Mouse (Mus musculus) stomach, embryonic 16.5 days (tissue): Measurements from ENCODE around the gene Wnt10b. TPM values are rescaled to one million over a fixed set of nuclear protein-coding genes. Genes with fewer than 3 reads are reported as not detected.

Source experiments
- ATAC-seq: fragments of 200-750 bp; cut with Nextera tagmentation; 2 replicates; pipeline ENCODE4 v1.8.0; 2017; ENCODE audit warnings: moderate number of reproducible peaks, moderate TSS enrichment; ENCODE audit not compliant: insufficient read depth, low FRiP score
- H3K27ac ChIP-seq: fragments of 300-500 bp; sonication (generic); 2 replicates; pipeline ENCODE4 v1.5.1; 2014; ENCODE audit warnings: low read length
- H3K27me3 ChIP-seq: fragments of 300-500 bp; sonication (generic); 2 replicates; pipeline ENCODE4 v1.6.1; 2014; ENCODE audit warnings: low read length, control low read depth, mixed read lengths; ENCODE audit not compliant: control insufficient read depth, insufficient read depth
- H3K36me3 ChIP-seq: fragments of 300-500 bp; sonication (generic); 2 replicates; pipeline ENCODE4 v1.6.1; 2014; ENCODE audit warnings: low read length; ENCODE audit not compliant: control insufficient read depth, insufficient read depth
- H3K4me1 ChIP-seq: fragments of 300-500 bp; sonication (generic); 2 replicates; pipeline ENCODE4 v1.6.1; 2014; ENCODE audit warnings: low read length, control low read depth, mixed read lengths; ENCODE audit not compliant: control insufficient read depth, insufficient read depth
- H3K4me2 ChIP-seq: fragments of 300-500 bp; sonication (generic); 2 replicates; pipeline ENCODE4 v1.6.1; 2014; ENCODE audit warnings: low read depth, low read length, mixed read lengths
- H3K4me3 ChIP-seq: fragments of 300-500 bp; sonication (generic); replicated peaks from 2 replicates; pipeline ENCODE4 v1.5.1; 2014; ENCODE audit warnings: mild to moderate bottlenecking, low read length
- H3K9ac ChIP-seq: fragments of 300-500 bp; sonication (generic); 2 replicates; pipeline ENCODE4 v1.6.1; 2014; ENCODE audit warnings: low read length
- H3K9me3 ChIP-seq: fragments of 300-500 bp; sonication (generic); replicated peaks from 2 replicates; pipeline ENCODE4 v1.6.1; 2016; ENCODE audit warnings: low read length, control low read depth; ENCODE audit not compliant: control insufficient read depth
- WGBS: fragments of 180-500 bp; shearing (Covaris S2); extraction: QIAGEN DNeasy Blood & Tissue Kit; methylation state at CpG from one replicate; pipeline ENCODE4 v1.1.7; 2014; 5-methylcytosine and 5-hydroxymethylcytosine counted together
- polyA plus RNA-seq: library from polyadenylated mRNA; unstranded; fragments of >200 nt; fragmentation: Nextera tagmentation; extraction: Ambion mirVana; gene quantifications from 2 replicates; pipeline ENCODE4 v1.2.1, GENCODE M21; 2015

The Wnt10b gene
- polyA plus RNA-seq, 1 experiment from 2014 or later: 0.14 TPM

- Histone ChIP-seq H3K4me1 (peaks cover 29% of the 10 kb centered on the region), H3K27ac (no peak overlapping the region), H3K9ac (no peak overlapping the region; the same call in 1 of the 2 replicates), H3K27me3 (peaks cover 82% of the 10 kb centered on the region), H3K9me3 (no peaks in the 10 kb centered on the region), H3K36me3 (no peaks in the 10 kb centered on the region), H3K4me2 (peak overlapping the region; percentile 45), H3K4me3 (peak overlapping the region; percentile 28)
- no peak for ATAC-seq
- 2% methylated on average over 25 of the region's 25 CpGs for WGBS
Observed at GRCm38 (mm10) chr15:98778191-98778770, 331 bp upstream of the Wnt10b start.

GRCm38 (mm10) chr15:98777005-98777616 is 839 bp downstream of the Wnt10b start:
- H3K27ac ChIP-seq: no peak overlapping the region
- H3K4me2 ChIP-seq: no peak overlapping the region; the same call in 1 of the 2 replicates
- no peaks in the 10 kb centered on the region for H3K9me3 ChIP-seq
- peaks cover 90% of the 10 kb centered on the region for H3K27me3 ChIP-seq
- no peak for ATAC-seq
- peaks cover 29% of the 10 kb centered on the region for H3K4me1 ChIP-seq
- 5% methylated on average over 19 of the region's 19 CpGs for WGBS
- H3K36me3 ChIP-seq: no peaks in the 10 kb centered on the region
- peak overlapping the region; percentile 28; the same call in 1 of the 2 replicates for H3K4me3 ChIP-seq
- no peak overlapping the region; the same call in 1 of the 2 replicates for H3K9ac ChIP-seq

- Histone ChIP-seq H3K4me2 (peak overlapping the region; percentile 48), H3K9me3 (no peaks in the 10 kb centered on the region), H3K9ac (peak overlapping the region; percentile 52; the same call in 1 of the 2 replicates), H3K27me3 (peaks cover 93% of the 10 kb centered on the region), H3K4me3 (peak overlapping the region; percentile 24), H3K36me3 (no peaks in the 10 kb centered on the region), H3K4me1 (peaks cover 29% of the 10 kb centered on the region), H3K27ac (no peak overlapping the region)
- peak; percentile 49; the same call in 1 of the 2 replicates for ATAC-seq
- WGBS: 2% methylated on average over 62 of the region's 62 CpGs
Observed at GRCm38 (mm10) chr15:98776280-98777004, 1.5 kb downstream of the Wnt10b start.

GRCm38 (mm10) chr15:98775533-98775932 is 2.4 kb downstream of the Wnt10b start:
- peaks cover 29% of the 10 kb centered on the region for H3K4me1 ChIP-seq
- WGBS: 0% methylated on average over 5 of the region's 5 CpGs
- H3K9me3 ChIP-seq: no peaks in the 10 kb centered on the region
- H3K9ac ChIP-seq: no peak overlapping the region
- peaks cover 90% of the 10 kb centered on the region for H3K27me3 ChIP-seq
- no peak overlapping the region for H3K27ac ChIP-seq
- H3K36me3 ChIP-seq: no peaks in the 10 kb centered on the region
- H3K4me2 ChIP-seq: no peak overlapping the region
- ATAC-seq: no peak
- H3K4me3 ChIP-seq: no peak overlapping the region

- no peak overlapping the region for H3K4me3 ChIP-seq
- WGBS: 20% methylated on average over 15 of the region's 15 CpGs
- ATAC-seq: no peak
- H3K4me2 ChIP-seq: no peak overlapping the region
- H3K4me1 ChIP-seq: peaks cover 29% of the 10 kb centered on the region
- no peak overlapping the region for H3K9ac ChIP-seq
- no peaks in the 10 kb centered on the region for H3K36me3 ChIP-seq
- no peak overlapping the region for H3K27ac ChIP-seq
- H3K27me3 ChIP-seq: peaks cover 81% of the 10 kb centered on the region
- no peaks in the 10 kb centered on the region for H3K9me3 ChIP-seq
Observed at GRCm38 (mm10) chr15:98774096-98774495, 3.9 kb downstream of the Wnt10b start.

GRCm38 (mm10) chr15:98772511-98773211 is 5.3 kb downstream of the Wnt10b start:
- Histone ChIP-seq H3K4me2 (peak overlapping the region; percentile 50), H3K9ac (peak overlapping the region; percentile 54), H3K27me3 (peaks cover 66% of the 10 kb centered on the region), H3K36me3 (no peaks in the 10 kb centered on the region), H3K4me1 (peaks cover 19% of the 10 kb centered on the region), H3K4me3 (peak overlapping the region; percentile 36), H3K9me3 (no peaks in the 10 kb centered on the region), H3K27ac (no peak overlapping the region)
- no peak for ATAC-seq
- WGBS: 2% methylated on average over 36 of the region's 36 CpGs

GRCm38 (mm10) chr15:98771813-98772425 is 6.0 kb downstream of the Wnt10b start:
- 10% methylated on average over 12 of the region's 12 CpGs for WGBS
- H3K27ac ChIP-seq: no peak overlapping the region
- H3K36me3 ChIP-seq: no peaks in the 10 kb centered on the region
- peak overlapping the region; percentile 50 for H3K4me2 ChIP-seq
- no peaks in the 10 kb centered on the region for H3K9me3 ChIP-seq
- no peak for ATAC-seq
- H3K4me3 ChIP-seq: peak overlapping the region; percentile 36
- peaks cover 59% of the 10 kb centered on the region for H3K27me3 ChIP-seq
- peaks cover 13% of the 10 kb centered on the region for H3K4me1 ChIP-seq
- H3K9ac ChIP-seq: peak overlapping the region; percentile 54

GRCm38 (mm10) chr15:98768259-98768658 is 9.7 kb downstream of the Wnt10b start:
- Histone ChIP-seq H3K27me3 (peaks cover 24% of the 10 kb centered on the region), H3K27ac (no peak overlapping the region), H3K9me3 (no peaks in the 10 kb centered on the region), H3K4me3 (no peak overlapping the region), H3K4me1 (peaks cover 5% of the 10 kb centered on the region), H3K4me2 (no peak overlapping the region), H3K36me3 (no peaks in the 10 kb centered on the region), H3K9ac (no peak overlapping the region)
- no peak for ATAC-seq
- 35% methylated on average over 5 of the region's 5 CpGs for WGBS
